Mouse (Mus musculus) G1E-ER4 (cell line): Measurements from ENCODE around the gene Babam2. TPM values are rescaled to one million over a fixed set of nuclear protein-coding genes. Genes with fewer than 3 reads are reported as not detected.

Experiments
- GATA1 ChIP-seq: IDR thresholded peaks from one replicate; pipeline ENCODE4 v1.8.0; 2012; ENCODE audit warnings: low read length, inconsistent platforms
- polyA plus RNA-seq: library from polyadenylated mRNA; stranded (reverse); fragments of >175 nt; gene quantifications from 2 replicates; pipeline ENCODE4 v1.2.3, GENCODE M21; 2012

Gene Babam2
- polyA plus RNA-seq, 1 experiment, result 43.6 TPM

DNA sequence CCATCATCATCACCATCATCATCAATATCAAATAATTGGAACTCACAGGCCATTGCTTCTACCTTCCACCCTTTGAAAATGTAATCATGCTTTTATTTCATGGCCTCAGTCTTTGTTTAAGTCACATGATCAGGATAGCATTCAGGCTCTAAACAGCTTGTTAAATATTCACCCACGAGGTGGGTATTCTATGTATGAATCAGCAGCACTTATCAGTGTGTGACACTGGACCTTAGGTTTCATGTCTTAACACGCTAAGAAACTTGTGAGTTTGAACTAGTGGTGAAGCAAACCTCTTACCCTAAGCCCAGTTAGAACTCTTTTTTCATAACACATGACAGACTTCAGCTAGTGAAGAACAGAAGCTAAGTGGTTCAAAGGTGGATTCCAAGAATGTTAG lies 301.3 kb downstream of the Babam2 start:
- no peak for TF ChIP-seq GATA1

DNA sequence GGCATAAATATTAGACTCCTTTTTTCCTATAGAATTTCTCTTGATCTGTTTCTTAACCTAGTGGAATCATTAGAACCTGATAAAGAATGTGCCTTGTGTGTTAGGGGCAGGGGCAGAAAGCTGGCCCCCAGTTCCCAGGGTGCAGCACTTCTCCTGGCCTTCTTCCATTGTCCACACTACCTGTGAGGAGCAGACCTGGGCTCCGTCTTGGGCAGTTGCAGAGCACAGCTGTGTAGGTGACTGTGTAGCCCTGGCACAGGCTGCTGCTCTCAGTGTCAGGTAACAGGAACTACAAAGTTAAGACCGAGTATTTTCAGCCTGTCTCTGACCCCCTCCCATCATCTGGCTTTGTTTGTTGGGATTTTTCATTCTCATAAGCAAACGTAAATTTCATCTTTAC lies 302.6 kb downstream of the Babam2 start:
- no peak for TF ChIP-seq GATA1

DNA sequence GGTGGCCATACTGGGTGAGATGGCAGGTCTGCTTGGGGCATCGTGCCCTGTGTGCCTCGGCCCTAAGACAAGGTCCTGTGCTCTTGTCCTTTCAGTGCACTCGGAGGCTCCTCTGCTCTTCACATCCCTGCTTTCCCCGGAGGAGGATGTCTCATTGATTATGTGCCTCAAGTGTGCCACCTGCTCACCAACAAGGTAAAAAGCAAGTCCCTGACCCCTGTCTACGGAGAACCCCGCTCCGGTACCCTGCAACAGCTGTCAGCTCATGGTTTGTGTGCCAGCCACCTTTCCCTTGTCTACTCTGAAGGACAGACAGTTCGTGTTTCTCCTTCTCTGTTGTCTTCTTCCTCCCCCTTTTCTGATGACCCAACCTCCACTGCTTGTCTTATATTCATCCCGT lies 303.8 kb downstream of the Babam2 start:
- no peak for TF ChIP-seq GATA1

DNA sequence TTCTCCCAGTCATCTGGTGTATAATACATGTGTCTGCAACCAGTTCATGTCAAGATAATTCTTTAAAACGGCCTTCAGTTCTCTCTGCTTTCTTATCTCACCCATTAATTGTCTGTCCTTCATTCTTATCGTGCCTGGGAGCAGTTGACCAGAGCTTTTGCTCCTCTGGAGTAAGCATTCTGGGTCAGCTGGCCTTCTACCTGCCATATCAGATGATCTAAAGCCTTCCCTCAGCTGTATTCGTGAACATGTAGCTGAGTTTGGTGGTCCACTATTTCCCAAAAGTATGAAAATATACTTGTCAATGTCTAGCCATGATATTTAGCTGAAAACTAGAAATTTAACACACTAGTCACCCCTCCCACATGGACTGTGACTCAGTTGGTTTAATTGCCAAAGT lies 304.3 kb downstream of the Babam2 start:
- no peak for TF ChIP-seq GATA1

DNA sequence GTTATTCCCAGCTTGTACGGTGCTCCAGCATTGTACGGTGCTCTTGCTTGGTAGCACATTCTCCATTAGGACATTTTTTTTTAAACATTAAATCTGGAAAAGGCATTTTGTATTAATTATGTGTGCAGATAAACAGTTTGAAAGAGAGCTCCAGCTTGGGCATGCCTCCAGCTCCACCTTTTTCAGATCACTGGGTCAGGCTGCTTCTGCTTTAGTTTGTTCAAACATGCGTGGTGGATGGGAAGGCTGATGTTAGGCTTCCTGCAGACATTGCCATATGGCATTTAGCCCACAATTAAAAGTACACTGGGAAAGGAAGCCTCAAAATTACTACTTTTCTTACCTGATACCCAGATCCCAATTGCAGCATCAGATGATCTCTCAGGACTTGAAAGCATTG lies 310.9 kb downstream of the Babam2 start:
- no peak for TF ChIP-seq GATA1

DNA sequence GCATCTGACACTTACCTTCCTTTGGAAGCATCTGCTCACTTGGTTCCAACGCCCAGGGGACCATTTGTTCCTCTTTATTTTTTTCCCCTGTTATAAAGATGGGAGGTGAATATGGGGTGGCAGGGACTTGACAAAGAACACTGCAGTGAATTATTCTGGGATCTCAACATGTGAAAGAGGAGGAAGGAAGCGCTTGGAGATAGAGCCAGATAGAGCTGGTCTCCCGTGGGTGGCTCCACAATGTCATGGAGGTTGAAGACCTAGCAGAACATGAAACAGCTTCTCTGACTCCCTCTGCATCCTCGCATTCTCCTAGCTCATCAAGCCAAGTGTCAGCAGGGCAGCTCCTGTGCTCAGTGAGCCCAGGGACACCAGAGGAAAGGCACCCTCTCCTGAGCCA lies 312.6 kb downstream of the Babam2 start:
- TF ChIP-seq GATA1, result no peak

DNA sequence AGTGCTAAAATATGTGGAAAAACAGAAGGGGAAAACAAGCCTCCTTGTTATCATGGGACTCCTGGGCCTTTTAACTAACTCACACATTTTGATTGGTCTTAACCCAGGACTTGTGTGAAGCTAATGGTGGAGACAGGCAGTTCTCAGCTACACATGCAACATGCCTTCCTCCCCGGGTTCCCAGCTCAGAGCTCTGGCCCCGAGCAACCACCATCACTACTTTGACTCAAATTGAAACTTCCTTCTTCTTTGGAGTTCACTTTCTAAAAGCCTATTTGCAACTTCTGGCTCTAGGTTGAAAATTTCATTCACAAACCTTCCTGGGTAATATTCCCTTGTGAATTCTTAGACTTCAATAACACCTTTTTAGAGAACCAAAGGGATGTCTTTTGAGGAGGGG lies 315.6 kb downstream of the Babam2 start:
- no peak for TF ChIP-seq GATA1

DNA sequence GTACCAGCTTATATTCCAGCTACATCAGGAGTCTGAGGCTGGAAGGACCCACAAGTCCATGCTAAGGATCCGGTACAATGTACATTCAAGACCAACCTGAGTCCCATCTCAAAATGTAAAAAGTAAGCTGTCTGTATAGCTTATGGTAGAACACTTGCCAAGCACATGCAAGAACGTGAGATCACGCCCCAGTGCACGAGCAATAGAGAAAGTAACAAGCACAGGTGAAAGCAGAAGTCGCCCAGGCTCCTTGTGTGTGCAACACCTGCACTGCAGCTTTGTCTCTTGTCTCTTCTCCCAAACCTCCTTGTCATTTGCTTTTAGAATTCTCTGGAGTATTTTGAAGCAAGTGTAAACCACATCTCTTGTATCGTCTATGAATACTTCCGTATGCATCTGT lies 317.3 kb downstream of the Babam2 start:
- no peak for TF ChIP-seq GATA1

DNA sequence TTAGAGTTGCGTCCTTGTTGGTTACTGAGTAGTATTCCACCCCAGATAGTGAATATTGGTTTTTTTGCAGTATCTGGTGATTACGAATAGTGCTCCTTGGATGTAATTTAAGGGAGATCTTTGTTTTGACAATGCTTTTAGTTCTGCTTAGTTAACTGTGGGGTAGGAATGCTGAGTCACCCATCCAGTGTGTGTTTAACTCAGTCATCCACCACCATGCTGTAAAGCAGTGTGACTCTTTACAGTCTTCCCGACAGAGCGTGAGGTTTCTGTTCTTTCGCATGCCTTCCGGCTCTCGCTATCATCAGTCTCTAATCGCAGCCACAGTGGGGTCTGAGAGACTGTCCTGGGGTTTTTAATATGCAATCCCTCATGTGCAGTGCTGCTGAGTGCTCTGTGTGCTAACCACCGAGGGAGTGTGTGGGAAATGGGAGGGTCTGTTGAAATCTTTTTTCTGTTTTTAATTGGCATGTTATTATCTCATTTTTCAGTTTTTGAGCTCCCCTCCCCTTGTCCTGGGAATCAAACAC lies 318.5 kb downstream of the Babam2 start:
- no peak for TF ChIP-seq GATA1

DNA sequence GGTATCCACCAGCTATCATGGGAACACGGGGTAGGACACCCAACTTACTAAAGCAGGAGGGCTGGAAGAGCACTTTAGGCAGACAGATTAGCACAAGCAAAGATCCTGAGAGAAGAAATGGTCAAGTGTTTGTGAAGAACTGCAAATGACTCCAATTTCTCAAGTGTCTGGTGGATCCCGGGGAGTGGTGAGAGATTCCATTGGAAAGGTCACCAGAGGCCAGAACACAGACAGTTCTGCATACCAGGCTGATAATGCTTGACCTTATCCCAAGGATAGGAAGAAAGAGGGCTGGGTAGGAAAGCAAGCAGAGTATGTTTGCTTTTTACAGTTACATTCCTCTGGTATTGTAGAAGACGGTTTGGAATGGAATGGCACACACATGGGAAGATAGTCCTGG lies 320.2 kb downstream of the Babam2 start:
- TF ChIP-seq GATA1, result no peak

DNA sequence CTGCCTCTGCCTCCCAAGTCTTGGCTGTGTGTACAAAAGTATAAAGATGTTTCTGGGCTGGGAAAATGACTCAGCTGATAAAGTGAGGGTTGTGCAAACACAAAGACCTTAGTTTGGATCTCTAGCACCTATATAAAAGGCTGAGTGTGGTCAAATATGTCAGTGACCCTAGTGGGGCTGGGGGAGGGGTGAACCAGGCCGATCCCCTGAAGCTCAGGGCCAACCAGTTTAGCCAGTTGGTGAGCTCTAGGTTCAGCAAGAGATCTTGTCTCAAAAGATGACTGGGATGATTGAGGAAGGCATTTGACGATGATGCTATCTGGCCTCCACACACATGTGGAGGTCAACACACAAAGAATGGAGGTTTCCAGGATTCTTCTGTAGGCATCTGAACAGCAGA lies 320.8 kb downstream of the Babam2 start:
- TF ChIP-seq GATA1, result no peak

DNA sequence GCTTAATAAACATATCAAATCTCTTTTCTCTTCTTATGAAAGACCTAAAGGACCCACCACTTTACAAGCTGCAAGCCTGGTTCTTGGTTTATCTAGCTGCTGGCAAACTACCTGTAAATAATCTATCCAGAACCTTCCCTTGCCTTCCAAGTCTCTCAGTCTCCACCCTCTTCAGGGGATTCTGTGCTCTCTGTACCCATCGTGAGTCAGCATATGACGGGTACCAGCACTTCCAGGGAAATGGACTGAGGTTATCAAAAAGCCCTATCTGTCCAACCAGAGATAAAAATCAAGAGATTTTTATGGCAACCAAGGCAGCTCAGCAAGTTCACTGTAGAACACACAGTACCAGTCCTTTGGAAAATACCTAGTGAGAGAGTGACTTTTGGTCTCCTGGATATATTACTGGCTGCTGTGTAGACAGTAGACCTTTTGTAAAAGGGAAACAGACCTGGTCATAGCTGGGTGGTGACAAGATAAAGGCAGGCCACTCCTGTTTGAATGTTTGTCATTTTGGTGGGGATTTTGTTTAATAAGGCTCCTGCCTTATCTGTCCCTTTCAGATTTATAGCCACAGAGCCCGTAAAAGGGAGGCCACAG lies 332.4 kb downstream of the Babam2 start:
- no peak for TF ChIP-seq GATA1

DNA sequence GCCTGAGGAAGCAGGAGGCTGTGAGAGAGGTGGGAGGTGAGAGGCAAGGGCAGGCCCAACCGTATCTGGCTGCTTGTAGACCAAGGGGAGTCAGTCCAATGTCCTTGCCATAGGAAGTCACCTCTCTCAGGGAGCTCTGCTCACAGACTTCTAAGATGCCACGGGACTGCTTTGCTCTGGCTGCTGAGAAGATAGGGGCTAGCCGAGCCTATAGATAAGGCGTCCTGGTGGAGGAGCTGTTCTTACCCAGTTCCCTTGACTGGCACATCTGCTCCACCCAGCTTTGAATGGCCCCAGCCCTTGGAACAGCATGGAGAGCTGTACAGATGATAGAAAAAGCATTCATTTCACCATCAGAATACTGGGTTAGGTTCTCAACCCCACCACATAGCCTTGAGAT lies 335.7 kb downstream of the Babam2 start:
- no peak for TF ChIP-seq GATA1

DNA sequence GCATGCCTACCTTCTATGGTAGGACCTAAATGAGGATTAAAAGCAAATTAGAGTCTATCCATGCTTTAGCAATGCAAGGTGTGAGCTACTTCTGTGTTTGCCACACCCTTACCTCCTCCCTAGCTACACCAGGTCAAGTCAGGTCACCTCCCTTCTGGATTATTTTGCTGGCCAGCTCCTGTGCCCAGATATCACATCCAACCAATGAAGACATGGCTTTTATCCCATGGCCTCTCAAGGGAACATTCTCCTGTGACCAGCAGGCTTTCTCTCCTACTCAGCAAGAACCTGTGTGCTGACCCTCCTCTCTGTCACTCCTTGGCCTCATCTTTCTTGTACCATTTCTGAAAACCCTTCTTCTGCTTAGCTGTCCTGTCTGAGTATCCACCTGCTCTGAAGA lies 336.1 kb downstream of the Babam2 start:
- TF ChIP-seq GATA1, result no peak

DNA sequence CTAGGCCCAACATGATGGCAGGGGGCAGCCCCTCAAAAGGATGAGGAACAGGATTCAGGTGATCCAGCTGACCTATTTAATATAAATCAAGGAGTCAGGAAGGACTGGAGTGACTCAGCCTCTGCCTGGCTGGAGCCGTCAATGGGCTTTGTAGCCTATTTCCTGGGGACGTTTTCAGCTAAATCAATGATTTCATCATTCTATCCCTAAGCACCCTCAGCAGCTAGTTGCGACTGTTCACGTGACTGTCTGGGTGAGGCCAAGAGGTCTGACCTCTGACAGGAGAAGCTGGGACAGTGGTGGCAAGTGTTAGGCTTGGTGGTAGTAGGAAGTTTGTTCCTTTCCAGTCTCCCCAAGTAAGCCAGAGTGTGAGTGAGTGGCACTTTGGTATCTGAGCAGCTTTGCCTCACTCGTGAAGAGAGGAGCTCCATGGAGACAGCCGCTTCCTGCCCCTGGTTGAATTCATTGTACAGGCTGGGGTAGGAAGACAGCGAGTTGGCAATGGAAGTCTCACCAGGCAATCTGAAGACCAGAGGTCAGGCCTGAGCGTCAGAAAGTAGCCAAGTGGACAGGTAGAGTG lies 337.1 kb downstream of the Babam2 start:
- no peak for TF ChIP-seq GATA1

DNA sequence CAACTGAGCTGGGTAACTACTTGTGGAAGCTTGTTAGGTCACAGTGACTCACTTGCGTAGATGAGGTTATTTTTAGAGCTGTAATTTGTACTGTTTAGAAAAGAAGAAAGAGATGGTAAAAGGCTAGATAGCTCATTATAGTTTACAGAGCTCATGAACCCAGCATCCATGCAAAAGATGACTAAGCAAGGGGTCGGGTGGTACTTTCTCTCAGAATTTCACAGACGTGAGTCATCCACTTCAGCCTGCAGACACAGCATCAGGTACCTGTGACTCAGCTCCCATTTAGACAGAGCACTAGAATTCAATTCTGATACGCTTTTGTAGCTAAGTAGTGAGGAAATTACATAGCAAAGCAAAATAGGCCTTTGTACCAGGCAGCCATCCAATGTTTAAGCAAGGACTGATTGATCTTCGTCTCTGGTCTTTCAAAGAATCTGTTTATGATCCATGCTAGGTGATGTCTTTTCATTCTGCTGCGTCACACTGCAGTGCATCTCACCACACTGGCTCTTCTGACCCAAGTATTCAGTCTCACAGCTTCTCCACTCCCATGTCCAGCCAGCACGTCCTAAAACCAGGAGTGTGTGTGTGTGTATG lies 338.3 kb downstream of the Babam2 start:
- TF ChIP-seq GATA1, result no peak

DNA sequence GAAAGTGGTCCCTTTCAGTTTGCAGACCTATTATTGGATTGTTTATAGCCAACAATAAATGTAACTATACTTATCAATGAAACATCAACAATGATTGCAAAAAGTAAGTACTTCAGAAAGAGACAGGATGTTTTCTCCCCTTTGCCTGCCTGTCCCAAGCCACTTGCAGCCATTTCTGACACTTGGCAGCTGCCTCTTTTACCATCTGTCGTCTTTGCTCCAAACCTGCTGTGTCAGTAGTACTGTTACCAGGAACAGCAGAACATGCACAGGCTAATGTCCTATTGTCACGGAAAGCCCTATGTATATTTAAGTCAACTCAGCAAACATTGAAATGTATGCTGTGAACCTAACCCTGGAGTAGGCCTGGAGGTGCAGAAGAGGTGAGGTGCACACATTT lies 339.4 kb downstream of the Babam2 start:
- TF ChIP-seq GATA1, result no peak

DNA sequence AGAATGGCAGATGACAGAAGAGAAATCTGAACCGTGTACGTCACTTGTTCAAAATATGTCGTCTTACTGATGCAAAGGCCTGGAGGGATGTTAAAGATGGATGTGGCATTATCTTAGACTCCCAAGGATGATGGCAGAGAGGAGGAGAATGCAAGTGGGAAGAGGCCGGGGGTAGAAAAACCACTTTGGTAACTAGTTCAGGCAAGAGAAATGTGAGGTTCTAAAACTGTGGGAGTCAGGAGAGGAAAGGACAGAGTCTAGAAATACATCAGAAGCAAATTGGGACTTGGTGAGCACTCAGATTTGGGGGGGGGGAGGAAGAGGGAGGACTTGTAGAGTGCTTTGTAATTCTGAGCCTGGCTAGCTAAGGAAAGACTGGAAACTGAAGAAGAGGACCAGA lies 340.1 kb downstream of the Babam2 start:
- no peak for TF ChIP-seq GATA1
